Mouse (Mus musculus): ENCODE measurements at regions not wholly inside any gene's neighbourhood (a gene's known extent, or its start where the extent isn't known, plus 50 kb on each side); places are given as distances from the start of the nearest gene placed in this dataset.

DNA sequence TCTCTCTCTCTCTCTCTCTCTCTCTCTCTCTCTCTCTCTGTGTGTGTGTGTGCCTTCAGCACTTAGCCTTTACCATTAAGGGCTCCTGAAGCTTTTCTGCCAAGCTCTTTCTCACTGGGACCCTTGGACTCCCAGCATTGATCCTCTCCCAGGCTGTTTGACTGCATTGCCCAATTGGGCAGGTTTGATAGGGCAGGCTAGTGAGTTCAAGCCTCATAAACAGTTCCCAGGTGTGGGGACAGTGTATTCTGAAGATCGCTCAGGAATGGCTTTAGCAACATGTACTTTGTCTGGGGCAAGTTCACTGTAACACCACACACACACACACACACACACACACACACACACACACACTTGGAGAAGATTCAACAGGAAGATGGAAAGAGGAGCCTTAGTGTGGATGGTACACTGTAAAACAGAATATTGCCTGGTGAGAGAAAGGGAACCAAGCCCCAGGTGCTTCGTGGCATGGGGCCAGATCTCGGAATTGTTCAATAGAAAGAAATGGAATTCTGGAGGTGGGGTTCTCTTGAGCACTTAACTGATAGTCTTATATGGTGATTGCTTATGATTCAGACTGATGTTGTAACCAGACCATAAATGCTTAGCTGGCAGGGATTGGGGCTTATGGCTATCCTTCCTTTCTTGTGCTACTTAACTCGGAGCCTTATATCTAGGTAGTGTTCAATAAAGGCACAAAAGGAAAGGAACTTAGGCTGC, 229.5 kb downstream of the 4933412E24Rik start:
- DNase-seq (ENCODE audit: low spot score): no peak

DNA sequence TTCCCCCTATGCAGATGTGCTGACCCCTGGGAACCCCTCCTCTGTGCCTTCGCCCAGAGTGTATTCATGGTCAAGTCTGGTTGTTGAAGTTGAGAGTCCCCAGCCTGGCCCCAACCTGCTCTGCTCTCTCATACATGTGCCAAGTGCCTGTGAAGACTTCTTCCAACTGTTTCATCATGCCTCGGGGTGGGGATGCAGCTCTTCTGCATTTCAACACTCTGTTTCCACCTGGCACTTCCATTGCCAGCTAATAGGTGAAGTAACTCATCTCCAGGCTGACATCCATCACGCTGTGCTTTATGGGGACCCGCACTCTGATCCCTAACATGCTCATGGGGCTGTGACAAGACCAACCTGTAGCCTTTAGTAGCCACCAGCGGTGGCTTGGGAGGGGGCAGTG, 230.4 kb downstream of the 4933412E24Rik start:
- no peak for DNase-seq (ENCODE audit: low spot score)

DNA sequence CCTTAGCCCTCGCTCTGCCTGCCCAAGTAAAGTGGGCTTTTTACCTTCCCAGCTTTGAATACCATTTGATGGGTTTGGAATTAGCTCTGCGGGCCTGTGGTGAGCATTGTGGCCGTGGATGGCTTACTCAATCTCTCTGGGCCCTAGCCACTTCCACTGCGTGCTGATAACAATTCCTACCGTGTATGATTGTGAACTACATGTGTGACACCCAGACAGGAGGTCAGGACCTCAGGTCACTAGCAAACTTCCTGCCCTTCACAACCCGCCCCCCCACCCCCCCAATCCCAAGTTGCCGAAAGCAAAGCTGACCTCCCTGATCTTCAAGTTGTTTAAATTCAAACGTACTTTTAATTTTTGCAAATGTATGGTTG, 231.9 kb downstream of the 4933412E24Rik start:
- no peak for DNase-seq (ENCODE audit: low spot score)

- no peak for DNase-seq (ENCODE audit: low spot score)
Measured at GRCm38 (mm10) chr15:59783782-59784555, 232.4 kb downstream of the 4933412E24Rik start.

- no peak for DNase-seq (ENCODE audit: low spot score)
Measured at GRCm38 (mm10) chr15:59783393-59783781, 233.0 kb downstream of the 4933412E24Rik start.

- DNase-seq (ENCODE audit: low spot score): no peak
Measured at GRCm38 (mm10) chr15:59780506-59780905, 235.9 kb downstream of the 4933412E24Rik start.

- peak; percentile 11 for DNase-seq (ENCODE audit: low spot score)
Measured at GRCm38 (mm10) chr15:59777307-59777871, 239.0 kb downstream of the 4933412E24Rik start.

DNA sequence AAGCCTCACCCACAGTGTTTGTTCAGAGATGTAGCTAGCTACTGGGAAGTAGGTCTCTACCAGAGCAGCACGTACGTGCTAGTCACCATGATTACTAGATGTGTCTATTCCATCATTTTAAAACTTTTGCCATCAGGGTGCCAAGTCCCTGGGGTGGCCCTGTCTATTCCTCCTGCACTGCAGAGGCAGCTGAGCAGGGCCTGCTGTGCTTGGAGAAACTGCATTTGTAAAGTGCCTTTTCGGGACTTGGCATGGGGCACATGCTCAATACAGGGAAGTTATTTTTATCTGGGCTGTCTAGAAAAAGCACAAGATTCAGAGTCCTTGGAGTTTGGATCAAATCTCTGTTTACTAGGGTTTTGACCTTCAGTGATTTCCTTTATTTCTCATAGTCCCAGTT, 240.6 kb downstream of the 4933412E24Rik start:
- DNase-seq (ENCODE audit: low spot score): no peak

DNA sequence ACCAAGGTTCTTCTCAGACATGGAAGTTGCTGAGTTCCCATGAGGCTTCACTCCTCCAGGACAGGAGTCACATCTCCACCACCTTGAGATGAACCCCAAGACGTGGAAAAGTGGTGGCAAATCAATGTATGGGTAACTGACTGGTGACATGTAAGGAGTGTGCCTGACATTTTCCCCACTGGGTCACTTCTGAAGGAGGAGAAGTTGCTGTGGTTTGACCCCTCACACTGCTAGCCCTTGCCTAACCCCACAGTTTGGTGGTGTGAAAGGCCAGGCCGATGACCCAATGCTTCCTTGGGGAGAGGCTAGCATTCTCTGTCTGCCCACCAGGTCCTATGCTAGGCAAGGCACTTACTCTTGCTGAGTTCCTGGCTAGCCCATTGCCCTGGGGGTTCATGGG, 242.4 kb downstream of the 4933412E24Rik start:
- DNase-seq (ENCODE audit: low spot score): no peak

GRCm38 (mm10) chr15:59772595-59772994, 243.8 kb downstream of the 4933412E24Rik start:
- no peak for DNase-seq (ENCODE audit: low spot score)

GRCm38 (mm10) chr15:59762061-59762460, 254.4 kb downstream of the 4933412E24Rik start:
- no peak for DNase-seq (ENCODE audit: low spot score)

GRCm38 (mm10) chr15:59760490-59760889, 255.9 kb downstream of the 4933412E24Rik start:
- no peak for DNase-seq (ENCODE audit: low spot score)

DNA sequence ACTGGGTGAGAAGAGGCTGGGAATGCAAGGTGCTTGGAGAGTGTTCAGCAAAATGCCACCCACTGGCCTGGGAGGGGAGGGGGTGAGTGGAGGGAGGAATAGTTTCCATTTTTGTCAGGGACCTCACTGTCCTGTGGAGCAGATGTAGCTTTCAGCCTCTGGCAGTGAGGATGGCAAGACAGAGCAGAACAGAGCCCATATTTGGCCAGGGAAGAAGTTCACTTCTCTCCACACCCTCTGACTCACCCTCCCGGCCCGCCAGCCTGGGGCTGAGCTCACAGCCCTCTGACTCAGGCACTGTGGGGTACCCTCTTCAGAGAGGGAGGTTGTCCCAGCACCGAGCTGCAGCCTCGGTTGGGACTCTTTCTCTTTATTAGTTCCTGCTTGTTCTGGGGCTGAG, 256.8 kb downstream of the 4933412E24Rik start:
- no peak for DNase-seq (ENCODE audit: low spot score)

DNA sequence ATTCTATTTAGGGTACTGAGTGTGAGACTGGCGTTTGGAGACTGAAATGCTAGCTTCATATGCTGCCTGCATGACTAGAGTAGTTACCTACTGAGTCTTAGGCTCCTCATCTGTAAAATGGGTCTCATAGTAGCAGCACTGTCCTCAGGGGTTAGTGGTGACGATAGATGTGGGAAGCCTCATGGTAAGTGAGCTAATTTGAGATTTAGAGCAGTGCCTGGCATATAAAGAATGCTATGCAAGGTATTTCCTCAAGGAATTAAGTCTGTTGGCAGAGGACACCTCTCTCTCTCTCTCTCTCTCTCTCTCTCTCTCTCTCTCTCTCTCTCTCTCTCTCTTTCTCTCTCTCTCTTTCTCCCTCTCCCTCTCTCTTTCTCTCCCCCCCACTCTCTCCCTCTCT, 257.4 kb downstream of the 4933412E24Rik start:
- no peak for DNase-seq (ENCODE audit: low spot score)

DNA sequence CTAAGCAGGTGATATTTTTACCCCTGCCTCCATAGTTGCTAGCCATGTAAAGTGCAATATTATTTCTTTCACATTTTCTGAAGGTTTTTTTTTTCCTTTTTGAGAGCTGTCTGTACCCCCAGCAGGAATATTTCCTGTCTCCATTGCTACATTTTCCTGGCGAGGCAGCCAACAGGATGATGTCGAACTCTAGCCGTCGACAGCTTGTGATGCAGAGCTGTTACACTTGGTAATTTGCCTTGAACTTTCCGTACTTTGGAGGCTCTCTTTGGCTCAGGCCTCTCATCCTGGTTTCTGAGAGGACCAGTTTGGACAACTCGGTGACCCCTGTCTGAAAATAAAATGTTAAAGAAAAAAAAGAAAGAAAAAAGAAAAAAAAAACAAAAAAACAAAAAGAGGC, 260.3 kb downstream of the 4933412E24Rik start:
- DNase-seq (ENCODE audit: low spot score): no peak

- DNase-seq (ENCODE audit: low spot score): no peak
Measured at GRCm38 (mm10) chr15:59754906-59755305, 261.5 kb downstream of the 4933412E24Rik start.

GRCm38 (mm10) chr15:59752277-59752676, 264.1 kb downstream of the 4933412E24Rik start:
- no peak for DNase-seq (ENCODE audit: low spot score)

DNA sequence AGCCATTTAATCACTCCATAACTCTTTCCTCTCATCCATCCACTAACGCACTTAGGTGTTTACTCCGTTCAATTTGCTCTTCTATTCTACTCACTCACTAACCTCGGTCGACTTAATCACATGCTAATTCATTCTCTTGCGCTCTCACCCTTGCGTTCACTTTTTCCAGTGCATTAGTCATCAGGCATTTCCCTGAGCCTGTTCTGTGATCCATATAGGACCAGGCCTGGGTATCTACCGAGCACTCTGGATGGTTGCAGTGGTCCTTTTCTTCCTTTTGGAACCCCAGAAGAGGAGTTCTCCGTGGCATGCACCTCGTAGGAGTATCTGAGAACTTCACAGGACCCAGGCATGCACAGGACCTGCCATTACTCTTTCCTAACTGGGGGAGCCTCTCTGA, 270.1 kb downstream of the 4933412E24Rik start:
- no peak for DNase-seq (ENCODE audit: low spot score)

GRCm38 (mm10) chr15:59744411-59744931, 271.9 kb downstream of the 4933412E24Rik start:
- no peak for DNase-seq (ENCODE audit: low spot score)

DNA sequence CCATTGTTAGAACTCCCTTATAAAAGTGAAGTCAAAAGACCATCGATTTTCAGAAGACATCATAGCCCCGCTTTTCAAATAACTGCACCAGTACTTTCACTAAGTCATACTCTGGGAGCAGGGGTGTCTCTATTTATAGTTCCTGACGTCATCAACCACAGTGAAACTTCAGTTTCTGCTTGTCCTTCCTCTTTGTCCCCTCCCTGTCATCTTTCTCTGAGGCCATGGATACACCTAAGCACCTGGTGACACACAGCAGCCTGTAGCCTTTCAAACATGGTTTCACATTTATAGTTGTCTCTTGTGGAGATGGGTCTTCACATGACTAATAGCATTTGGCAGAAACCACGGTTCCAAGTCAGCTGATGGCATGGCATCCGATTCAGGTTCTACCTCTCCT, 277.2 kb downstream of the 4933412E24Rik start:
- no peak for DNase-seq (ENCODE audit: low spot score)

DNA sequence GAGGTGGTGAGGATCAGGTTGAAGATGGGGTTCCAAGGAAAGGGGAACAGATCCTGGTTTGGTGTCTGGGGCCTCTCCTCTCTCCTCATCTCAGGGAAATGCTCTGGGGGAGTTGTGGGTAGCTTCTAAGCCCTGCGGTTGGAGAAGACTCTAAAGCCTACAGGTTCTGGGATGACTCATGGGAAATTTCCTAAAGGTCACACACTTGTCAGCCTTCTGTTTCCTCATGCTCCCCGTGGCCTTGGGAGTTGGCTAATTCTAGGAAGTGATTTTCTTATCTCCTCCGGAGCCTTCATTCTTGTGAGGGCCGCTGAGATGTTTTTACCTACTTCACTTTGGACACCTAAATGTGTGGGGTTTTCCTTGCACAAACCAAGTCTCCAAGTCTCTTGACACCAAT, 279.2 kb downstream of the 4933412E24Rik start:
- DNase-seq (ENCODE audit: low spot score): no peak

DNA sequence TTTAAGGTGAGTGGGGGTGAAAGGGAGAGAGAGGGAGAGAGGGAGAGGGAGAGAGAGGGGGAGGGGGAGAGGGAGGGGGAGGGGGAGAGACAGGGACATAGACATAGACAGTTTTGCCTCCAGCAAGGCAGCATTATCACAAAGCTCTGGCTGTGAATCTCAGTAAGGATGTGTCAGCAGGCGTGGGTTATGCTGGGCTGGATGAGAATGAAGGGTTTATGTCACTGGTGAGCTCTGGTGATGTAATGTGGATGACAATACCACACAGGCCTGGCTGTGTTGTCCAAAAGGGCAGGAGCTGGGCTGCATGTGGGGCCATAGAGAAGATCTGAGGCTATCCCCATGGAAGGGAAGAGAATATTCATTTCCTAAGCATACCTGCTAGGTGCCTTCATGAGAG, 282.0 kb downstream of the 4933412E24Rik start:
- DNase-seq (ENCODE audit: low spot score): no peak

GRCm38 (mm10) chr15:59733932-59734331, 282.5 kb downstream of the 4933412E24Rik start:
- DNase-seq (ENCODE audit: low spot score): no peak
